Mouse (Mus musculus) lung, embryonic 16.5 days (tissue): ENCODE measurements around the gene Gucy2c. TPM values are rescaled to one million over a fixed set of nuclear protein-coding genes. Genes with fewer than 3 reads are reported as not detected.

ENCODE experiments used
- ATAC-seq: fragments of 200-750 bp; cut with Nextera tagmentation; 2 replicates; pipeline ENCODE4 v1.8.0; 2017; ENCODE audit warnings: low read depth, mild to moderate bottlenecking, moderate library complexity
- H3K27ac ChIP-seq: fragments of 300-500 bp; sonication (generic); 2 replicates; pipeline ENCODE4 v1.5.1; 2014; ENCODE audit warnings: mild to moderate bottlenecking, control low read depth, low read length
- H3K27me3 ChIP-seq: fragments of 300-500 bp; sonication (generic); 2 replicates; pipeline ENCODE4 v1.6.1; 2014; ENCODE audit warnings: low read depth, low read length, mixed read lengths; ENCODE audit not compliant: control insufficient read depth, insufficient read depth
- H3K36me3 ChIP-seq: fragments of 300-500 bp; sonication (generic); 2 replicates; pipeline ENCODE4 v1.6.1; 2014; ENCODE audit warnings: low read length; ENCODE audit not compliant: control insufficient read depth, insufficient read depth
- H3K4me1 ChIP-seq: fragments of 300-500 bp; sonication (generic); replicated peaks from 2 replicates; pipeline ENCODE4 v1.6.1; 2014; ENCODE audit warnings: low read length, mixed read lengths; ENCODE audit not compliant: control insufficient read depth, insufficient read depth
- H3K4me2 ChIP-seq: fragments of 300-500 bp; sonication (generic); 2 replicates; pipeline ENCODE4 v1.6.1; 2014; ENCODE audit warnings: low read depth, low read length, control low read depth
- H3K4me3 ChIP-seq: fragments of 300-500 bp; sonication (generic); 2 replicates; pipeline ENCODE4 v1.5.1; 2014; ENCODE audit warnings: mild to moderate bottlenecking, low read length, control low read depth
- H3K9ac ChIP-seq: fragments of 300-500 bp; sonication (generic); 2 replicates; pipeline ENCODE4 v1.6.1; 2014; ENCODE audit warnings: low read length, control low read depth
- H3K9me3 ChIP-seq: fragments of 300-500 bp; sonication (generic); 2 replicates; pipeline ENCODE4 v1.6.1; 2016; ENCODE audit warnings: low read length; ENCODE audit not compliant: control insufficient read depth
- WGBS: fragments of 180-500 bp; shearing (Covaris S2); extraction: QIAGEN DNeasy Blood & Tissue Kit; methylation state at CpG from one replicate; pipeline ENCODE4 v1.1.7; 2014; 5-methylcytosine and 5-hydroxymethylcytosine counted together
- microRNA-seq: library from miRNA; unstranded; fragments of <30 nt; microRNA quantifications from one replicate; pipeline ENCODE4, GENCODE M21; 2016
- polyA plus RNA-seq: library from polyadenylated mRNA; unstranded; fragments of >200 nt; fragmentation: Nextera tagmentation; extraction: Ambion mirVana; gene quantifications from 2 replicates; pipeline ENCODE4 v1.2.1, GENCODE M21; 2015

Gucy2c gene
- polyA plus RNA-seq, 1 experiment from 2014 or later: 0.13 TPM

DNA sequence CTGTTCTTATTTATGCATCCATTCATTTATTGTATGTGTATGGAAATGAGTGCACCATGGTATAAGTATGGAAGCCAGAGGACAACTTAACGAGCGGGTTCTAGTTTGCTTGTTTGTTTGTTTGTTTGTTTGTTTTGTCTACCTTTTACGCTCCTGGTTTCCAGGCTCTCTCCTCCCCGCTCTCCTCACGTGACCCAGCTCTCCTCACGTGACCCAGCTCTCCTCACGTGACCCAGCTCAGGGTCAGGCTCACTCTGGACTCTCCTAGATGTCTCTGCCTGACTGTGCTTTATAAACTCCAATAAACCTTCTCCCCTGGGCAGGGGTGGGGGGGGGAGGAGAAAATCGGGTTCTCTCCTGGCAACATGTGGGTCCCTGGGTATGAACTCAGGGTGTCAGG is 130.9 kb downstream of the Gucy2c start:
- H3K9me3 ChIP-seq: no peaks in the 10 kb centered on the region
- H3K4me3 ChIP-seq: no peak overlapping the region
- H3K9ac ChIP-seq: no peak overlapping the region
- no peak overlapping the region for H3K4me2 ChIP-seq
- H3K27ac ChIP-seq: no peak overlapping the region
- H3K27me3 ChIP-seq: no peaks in the 10 kb centered on the region
- no peak for ATAC-seq
- 85% methylated on average over 8 of the region's 8 CpGs for WGBS
- no peaks in the 10 kb centered on the region for H3K4me1 ChIP-seq
- H3K36me3 ChIP-seq: no peaks in the 10 kb centered on the region

DNA sequence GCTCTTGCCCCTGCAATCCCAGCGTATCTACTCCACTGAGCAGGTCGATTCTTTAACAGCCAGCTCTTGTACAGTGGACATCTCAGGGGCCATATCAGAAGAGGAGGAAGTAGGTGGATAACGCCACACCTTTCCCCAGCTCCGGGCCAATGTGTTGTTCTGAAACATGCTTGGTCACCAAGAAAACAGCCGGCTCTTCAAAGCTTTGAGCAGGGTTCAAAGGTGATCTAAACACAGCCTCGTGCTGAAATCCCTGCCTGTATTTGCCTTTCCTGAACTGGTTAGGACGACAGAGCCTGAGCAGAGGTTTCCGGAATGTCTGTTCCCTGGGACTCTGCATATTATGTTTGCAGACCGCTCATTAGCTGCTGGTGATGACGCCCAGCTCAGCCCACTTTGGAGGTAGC is 134.1 kb downstream of the Gucy2c start:
- Histone ChIP-seq H3K4me2 (no peak overlapping the region), H3K27me3 (no peaks in the 10 kb centered on the region), H3K4me3 (no peak overlapping the region), H3K9ac (no peak overlapping the region), H3K27ac (no peak overlapping the region), H3K36me3 (no peaks in the 10 kb centered on the region), H3K4me1 (no peaks in the 10 kb centered on the region), H3K9me3 (no peaks in the 10 kb centered on the region)
- ATAC-seq: no peak
- WGBS: 33% methylated on average over 10 of the region's 10 CpGs

Small RNA genes lying within 50 kb of the gene (microRNA-seq; reads per million reads assigned to microRNA genes)
- not detected for gene Gm44364

Other genes starting within 250 kb of the Gucy2c start
- 5.8 TPM in 2 replicates for gene Plbd1, start 119.8 kb downstream of the Gucy2c start, polyA plus RNA-seq
- 0.93 and 1.1 TPM in 2 replicates for gene Hist4h4, start 22.6 kb upstream of the Gucy2c start, polyA plus RNA-seq
- 121 and 141 TPM in 2 replicates for gene H2afj, start 26.5 kb upstream of the Gucy2c start, polyA plus RNA-seq
- 0.87 and 1.7 TPM in 2 replicates for gene BC049715, start 45.9 kb upstream of the Gucy2c start, polyA plus RNA-seq
- gene Wbp11, start 46.5 kb upstream of the Gucy2c start, polyA plus RNA-seq: 91.1 and 107 TPM in 2 replicates
- gene Smco3, start 53.7 kb upstream of the Gucy2c start, polyA plus RNA-seq: 3.3 and 3.5 TPM in 2 replicates
- 7.1 and 7.8 TPM in 2 replicates for gene Art4, start 76.0 kb upstream of the Gucy2c start, polyA plus RNA-seq
- gene Mgp, start 94.1 kb upstream of the Gucy2c start, polyA plus RNA-seq: 1,118 and 1,160 TPM in 2 replicates
- gene Erp27, start 140.4 kb upstream of the Gucy2c start, polyA plus RNA-seq: 0.35 and 0.97 TPM in 2 replicates
- gene Pde6h, start 142.1 kb upstream of the Gucy2c start, polyA plus RNA-seq: 0.20 TPM in 1 of 2 replicates, not detected in the other
- gene Arhgdib, start 160.1 kb upstream of the Gucy2c start, polyA plus RNA-seq: 85.2 and 98.2 TPM in 2 replicates